Mouse (Mus musculus) E14TG2a.4 (cell line): ENCODE measurements around the gene Wnt3a.

ENCODE experiments used
- CTCF ChIP-seq: conservative IDR thresholded peaks from 2 replicates; pipeline ENCODE4 v1.5.1; 2014; ENCODE audit warnings: low read length
- NANOG ChIP-seq: IDR thresholded peaks from 2 replicates; pipeline ENCODE4 v1.6.1; 2014; ENCODE audit warnings: borderline replicate concordance, low read length, mixed read lengths
- POU5F1 ChIP-seq: IDR thresholded peaks from 2 replicates; pipeline ENCODE4 v1.6.1; 2014; ENCODE audit warnings: low read length, borderline replicate concordance

DNA sequence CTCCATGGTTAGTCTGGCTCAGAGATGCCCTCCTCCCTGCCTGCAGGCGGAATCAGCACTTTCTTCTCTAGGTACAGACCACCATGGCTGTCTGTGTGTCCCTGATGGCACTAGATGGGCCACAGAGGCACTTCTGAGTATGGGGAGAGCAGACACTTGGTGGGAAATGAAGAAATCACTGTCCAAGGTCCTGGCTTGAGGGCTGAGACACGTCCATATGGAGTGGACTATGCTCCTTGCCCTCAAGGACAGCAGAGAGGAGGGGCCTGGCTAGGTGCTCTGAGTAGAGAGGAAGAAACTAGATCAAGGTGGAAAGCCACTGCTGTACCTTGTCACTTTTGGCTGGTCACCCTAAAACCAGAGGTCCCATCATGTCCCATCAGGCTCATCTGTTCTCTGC is 13.7 kb downstream of the Wnt3a start:
- TF ChIP-seq CTCF (no peak), NANOG (no peak), POU5F1 (no peak)
